Mouse (Mus musculus) intestine, postnatal 0 days (tissue): Measurements from ENCODE around the gene Sp9. TPM values are rescaled to one million over a fixed set of nuclear protein-coding genes. Genes with fewer than 3 reads are reported as not detected.

Experiments
- ATAC-seq: fragments of 200-750 bp; cut with Nextera tagmentation; 2 replicates; pipeline ENCODE4 v1.8.0; 2017; ENCODE audit warnings: mild to moderate bottlenecking, moderate TSS enrichment, moderate library complexity
- H3K27ac ChIP-seq: fragments of 300-500 bp; sonication (generic); 2 replicates; pipeline ENCODE4 v1.5.1; 2014; ENCODE audit warnings: mild to moderate bottlenecking, low read depth, low read length, moderate library complexity
- H3K27me3 ChIP-seq: fragments of 300-500 bp; sonication (generic); replicated peaks from 2 replicates; pipeline ENCODE4 v1.6.1; 2014; ENCODE audit warnings: low read length, mixed read lengths; ENCODE audit not compliant: control insufficient read depth, insufficient read depth
- H3K36me3 ChIP-seq: fragments of 300-500 bp; sonication (generic); 2 replicates; pipeline ENCODE4 v1.6.1; 2014; ENCODE audit warnings: mild to moderate bottlenecking, moderate library complexity; ENCODE audit not compliant: control insufficient read depth, insufficient read depth
- H3K4me1 ChIP-seq: fragments of 300-500 bp; sonication (generic); replicated peaks from 2 replicates; pipeline ENCODE4 v1.6.1; 2014; ENCODE audit warnings: antibody characterized with exemption, low read length, mixed read lengths; ENCODE audit not compliant: control insufficient read depth, insufficient read depth
- H3K4me2 ChIP-seq: fragments of 300-500 bp; sonication (generic); replicated peaks from 2 replicates; pipeline ENCODE4 v1.6.1; 2014; ENCODE audit warnings: low read depth, mild to moderate bottlenecking, moderate library complexity
- H3K4me3 ChIP-seq: fragments of 300-500 bp; sonication (generic); 2 replicates; pipeline ENCODE4 v1.5.1; 2014; ENCODE audit warnings: low read depth, low read length
- H3K9ac ChIP-seq: fragments of 300-500 bp; sonication (generic); 2 replicates; pipeline ENCODE4 v1.6.1; 2014; ENCODE audit warnings: mild to moderate bottlenecking, low read depth, low read length
- H3K9me3 ChIP-seq: fragments of 300-500 bp; sonication (generic); 2 replicates; pipeline ENCODE4 v1.6.1; 2016; ENCODE audit warnings: mixed run types; ENCODE audit not compliant: control insufficient read depth
- CTCF ChIP-seq: sonication (generic); IDR thresholded peaks from 2 replicates; pipeline ENCODE4 v1.5.1; 2016; ENCODE audit warnings: low read depth, mild to moderate bottlenecking, control low read depth, antibody characterized with exemption, moderate library complexity
- WGBS: fragments of 180-500 bp; shearing (Covaris S2); extraction: QIAGEN DNeasy Blood & Tissue Kit; methylation state at CpG from one replicate; pipeline ENCODE4 v1.1.7; 2014; 5-methylcytosine and 5-hydroxymethylcytosine counted together
- polyA plus RNA-seq: library from polyadenylated mRNA; unstranded; fragments of >200 nt; fragmentation: Nextera tagmentation; extraction: Ambion mirVana; gene quantifications from 2 replicates; pipeline ENCODE4 v1.2.1, GENCODE M21; 2015

The Sp9 gene
- polyA plus RNA-seq, 1 experiment from 2014 or later = not detected

DNA sequence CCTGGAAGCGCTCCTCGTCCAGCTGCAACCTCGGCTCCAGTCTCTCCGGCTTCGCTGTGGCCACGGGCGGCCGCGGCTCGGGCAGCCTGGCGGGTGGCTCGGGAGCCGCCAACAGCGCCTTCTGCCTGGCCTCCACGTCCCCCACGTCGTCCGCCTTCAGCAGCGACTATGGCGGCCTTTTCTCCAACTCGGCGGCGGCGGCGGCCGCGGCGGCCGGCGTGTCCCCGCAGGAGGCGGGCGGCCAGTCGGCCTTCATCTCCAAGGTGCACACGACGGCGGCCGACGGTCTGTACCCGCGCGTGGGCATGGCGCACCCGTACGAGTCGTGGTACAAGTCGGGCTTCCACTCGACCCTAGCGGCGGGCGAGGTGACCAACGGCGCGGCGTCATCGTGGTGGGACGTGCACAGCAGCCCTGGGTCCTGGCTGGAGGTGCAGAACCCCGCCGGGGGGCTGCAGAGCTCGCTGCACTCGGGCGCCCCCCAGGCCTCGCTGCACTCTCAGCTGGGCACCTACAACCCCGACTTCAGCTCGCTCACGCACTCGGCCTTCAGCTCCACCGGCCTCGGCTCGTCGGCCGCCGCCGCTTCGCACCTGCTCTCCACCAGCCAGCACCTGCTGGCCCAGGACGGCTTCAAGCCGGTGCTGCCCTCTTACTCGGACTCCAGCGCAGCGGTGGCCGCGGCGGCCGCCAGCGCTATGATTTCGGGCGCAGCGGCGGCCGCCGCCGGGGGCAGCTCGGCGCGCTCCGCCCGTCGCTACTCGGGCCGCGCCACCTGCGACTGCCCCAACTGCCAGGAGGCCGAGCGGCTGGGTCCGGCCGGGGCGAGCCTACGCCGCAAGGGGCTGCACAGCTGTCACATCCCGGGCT is 1.8 kb downstream of the Sp9 start:
- H3K27ac ChIP-seq = no peak overlapping the region
- TF ChIP-seq CTCF = no peak
- peak overlapping the region; percentile 64 for H3K4me2 ChIP-seq
- H3K27me3 ChIP-seq = peaks cover 87% of the 10 kb centered on the region
- no peaks in the 10 kb centered on the region for H3K36me3 ChIP-seq
- H3K4me3 ChIP-seq = peak overlapping the region; percentile 44
- no peaks in the 10 kb centered on the region for H3K9me3 ChIP-seq
- ATAC-seq = peak; percentile 35; the same call in 1 of the 2 replicates
- WGBS = under 1% methylated on average over 110 of the region's 110 CpGs
- peaks cover 14% of the 10 kb centered on the region; the same call in 1 of the 2 replicates for H3K4me1 ChIP-seq
- H3K9ac ChIP-seq = peak overlapping the region; percentile 0; the same call in 1 of the 2 replicates

DNA sequence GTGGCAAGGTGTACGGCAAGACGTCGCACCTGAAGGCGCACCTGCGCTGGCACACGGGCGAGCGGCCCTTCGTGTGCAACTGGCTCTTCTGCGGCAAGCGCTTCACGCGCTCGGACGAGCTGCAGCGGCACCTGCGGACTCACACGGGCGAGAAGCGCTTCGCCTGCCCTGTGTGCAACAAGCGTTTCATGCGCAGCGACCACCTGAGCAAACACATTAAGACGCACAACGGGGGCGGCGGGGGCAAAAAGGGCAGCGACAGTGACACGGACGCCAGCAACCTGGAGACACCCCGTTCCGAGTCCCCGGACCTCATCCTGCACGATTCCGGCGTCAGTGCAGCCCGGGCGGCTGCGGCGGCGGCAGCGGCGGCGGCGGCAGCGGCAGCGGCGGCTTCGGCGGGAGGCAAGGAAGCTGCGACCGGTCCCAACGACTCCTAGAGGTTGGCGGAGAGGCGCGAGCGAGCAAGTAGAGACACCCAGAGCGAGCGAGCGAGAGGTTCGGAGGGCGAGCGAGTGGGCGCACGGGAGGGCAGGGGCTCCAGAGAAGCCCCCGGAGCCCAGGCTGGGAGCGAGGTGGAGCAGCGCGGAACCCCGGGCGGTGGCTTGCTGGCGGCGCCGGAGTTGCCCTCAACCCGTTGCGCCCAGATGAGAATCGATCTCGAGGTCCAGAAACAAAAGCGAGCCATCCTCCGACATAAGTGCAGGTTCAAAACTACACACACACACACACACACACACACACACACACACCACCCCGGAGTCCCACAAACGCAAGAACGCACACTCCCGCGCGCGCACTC is 2.6 kb downstream of the Sp9 start:
- H3K27ac ChIP-seq = no peak overlapping the region
- no peaks in the 10 kb centered on the region for H3K36me3 ChIP-seq
- peaks cover 89% of the 10 kb centered on the region for H3K27me3 ChIP-seq
- TF ChIP-seq CTCF = no peak
- WGBS = under 1% methylated on average over 86 of the region's 88 CpGs
- H3K4me3 ChIP-seq = peak overlapping the region; percentile 44
- peaks cover 14% of the 10 kb centered on the region; the same call in 1 of the 2 replicates for H3K4me1 ChIP-seq
- no peak overlapping the region for H3K9ac ChIP-seq
- peak overlapping the region; percentile 64 for H3K4me2 ChIP-seq
- ATAC-seq = peak; percentile 36; the same call in 1 of the 2 replicates
- no peaks in the 10 kb centered on the region for H3K9me3 ChIP-seq

DNA sequence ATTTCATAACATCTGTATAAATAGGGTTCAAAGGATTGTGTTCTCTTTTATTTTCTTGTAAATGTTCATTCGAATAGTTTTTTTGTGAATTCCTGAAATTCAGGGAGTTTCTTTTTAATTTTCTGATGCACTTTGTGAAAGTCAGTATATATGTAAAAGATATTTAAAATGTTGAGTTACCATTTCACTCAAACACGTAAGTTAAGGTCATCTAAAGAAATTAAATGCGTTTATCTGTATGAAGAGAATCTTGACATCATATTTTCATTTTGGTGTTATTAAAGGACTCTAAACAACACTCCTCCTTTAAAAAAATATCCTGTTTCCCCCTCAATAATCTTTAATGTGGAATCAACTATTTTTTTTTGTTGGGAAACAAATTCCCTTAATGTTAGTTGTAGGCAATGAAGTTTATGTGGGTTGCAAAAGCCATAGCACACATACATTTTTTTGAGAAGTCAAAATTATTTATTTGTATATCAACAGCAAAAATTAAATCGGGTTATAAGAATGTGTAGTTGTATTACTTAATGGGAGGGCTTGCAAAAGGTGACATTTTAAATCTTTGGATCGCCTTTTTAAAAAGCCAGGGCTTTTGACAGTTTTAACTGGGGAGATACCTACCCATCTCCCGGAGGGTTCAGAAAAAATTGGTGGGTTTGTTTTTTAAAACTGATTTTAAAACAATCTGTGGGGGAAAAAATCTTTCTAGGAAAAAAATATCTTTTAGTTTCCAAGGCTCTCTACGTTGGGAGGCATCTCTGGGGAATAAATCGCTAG is 3.7 kb downstream of the Sp9 start:
- no peak for TF ChIP-seq CTCF
- peaks cover 84% of the 10 kb centered on the region for H3K27me3 ChIP-seq
- WGBS = 9% methylated on average over 8 of the region's 8 CpGs

DNA sequence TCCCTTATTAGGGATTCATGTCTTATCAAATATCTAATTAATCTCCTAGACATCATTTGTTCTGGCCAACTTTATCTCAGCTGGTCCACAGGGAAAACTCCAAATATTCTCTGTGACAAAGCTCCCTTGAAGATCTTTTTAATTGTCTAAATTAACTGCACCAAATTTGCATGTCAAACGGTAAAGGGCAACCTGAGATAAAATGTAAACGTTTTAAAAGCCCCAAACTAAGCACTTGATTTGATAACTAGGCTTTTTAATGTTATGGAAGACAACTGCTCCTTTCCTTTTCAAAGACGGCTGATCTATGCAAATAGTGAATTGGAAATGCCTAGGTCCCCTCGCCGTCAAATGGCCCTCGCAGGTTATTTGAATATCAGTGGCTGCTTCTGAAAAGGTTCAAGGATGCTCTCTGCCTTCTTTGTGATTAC is 4.4 kb downstream of the Sp9 start:
- 1% methylated on average over 6 of the region's 6 CpGs for WGBS
- peaks cover 84% of the 10 kb centered on the region for H3K27me3 ChIP-seq
- no peak overlapping the region for H3K9ac ChIP-seq
- TF ChIP-seq CTCF = no peak
- no peak for ATAC-seq
- H3K36me3 ChIP-seq = no peaks in the 10 kb centered on the region
- H3K4me2 ChIP-seq = no peak overlapping the region
- H3K4me3 ChIP-seq = no peak overlapping the region
- no peak overlapping the region for H3K27ac ChIP-seq
- no peaks in the 10 kb centered on the region for H3K9me3 ChIP-seq
- peaks cover 11% of the 10 kb centered on the region; the same call in 1 of the 2 replicates for H3K4me1 ChIP-seq

More for the DNA sequence above, 3.7 kb downstream of the Sp9 start:
- Histone ChIP-seq H3K4me1 (peaks cover 14% of the 10 kb centered on the region; the same call in 1 of the 2 replicates), H3K36me3 (no peaks in the 10 kb centered on the region), H3K27ac (no peak overlapping the region), H3K9ac (no peak overlapping the region), H3K9me3 (no peaks in the 10 kb centered on the region), H3K4me3 (no peak overlapping the region), H3K4me2 (no peak overlapping the region)
- ATAC-seq = no peak

DNA sequence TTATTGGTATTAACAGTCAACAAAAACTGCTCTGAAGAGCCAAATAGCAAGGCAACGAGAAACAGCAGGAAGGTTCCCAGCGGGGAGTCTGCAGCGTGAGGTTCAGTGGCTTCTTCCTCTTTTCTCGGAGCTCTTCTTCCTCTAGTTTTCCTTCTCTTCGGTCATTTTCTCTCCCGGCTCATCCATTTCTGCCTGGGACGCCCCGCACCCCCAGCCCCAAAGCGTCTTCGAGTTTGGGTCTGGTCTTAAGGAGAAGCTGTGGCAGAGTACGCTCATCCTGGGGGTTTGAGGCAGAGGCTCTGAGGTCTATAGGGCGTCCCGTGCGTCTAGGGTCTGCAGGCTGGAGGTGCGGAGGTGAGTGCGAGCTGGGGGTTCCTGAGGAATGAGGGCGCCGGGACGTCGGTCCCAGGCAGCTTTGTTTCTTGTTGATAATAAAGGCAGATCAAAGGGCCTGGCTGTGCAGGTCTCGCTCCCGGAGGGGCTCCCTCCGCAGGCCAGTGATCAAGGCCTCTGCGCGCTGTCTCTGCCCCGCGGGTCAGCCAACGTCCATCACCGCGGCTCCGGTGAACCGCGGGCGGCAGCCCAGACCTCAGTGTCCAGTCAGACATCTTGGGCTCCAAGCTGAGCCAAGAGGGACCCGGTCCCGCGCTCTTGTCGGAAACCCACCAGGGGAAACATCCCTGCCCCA is 5.4 kb downstream of the Sp9 start:
- no peak for TF ChIP-seq CTCF
- WGBS = 2% methylated on average over 38 of the region's 38 CpGs
- Histone ChIP-seq H3K36me3 (no peaks in the 10 kb centered on the region), H3K27ac (no peak overlapping the region), H3K9me3 (no peaks in the 10 kb centered on the region), H3K9ac (no peak overlapping the region), H3K4me3 (peak overlapping the region; percentile 4; the same call in 1 of the 2 replicates), H3K4me1 (peaks cover 3% of the 10 kb centered on the region; the same call in 1 of the 2 replicates), H3K27me3 (peaks cover 84% of the 10 kb centered on the region), H3K4me2 (no peak overlapping the region)
- no peak for ATAC-seq
